Mouse (Mus musculus) kidney, postnatal 25 days (tissue): ENCODE data around the gene Pbld1.

Source experiments
- DNase-seq, 2 experiments: peaks; one replicate each; pipeline ENCODE4 v3.0.0; 2021; ENCODE audit warnings: mixed read lengths in 2 of 2

Gene Pbld1

DNA sequence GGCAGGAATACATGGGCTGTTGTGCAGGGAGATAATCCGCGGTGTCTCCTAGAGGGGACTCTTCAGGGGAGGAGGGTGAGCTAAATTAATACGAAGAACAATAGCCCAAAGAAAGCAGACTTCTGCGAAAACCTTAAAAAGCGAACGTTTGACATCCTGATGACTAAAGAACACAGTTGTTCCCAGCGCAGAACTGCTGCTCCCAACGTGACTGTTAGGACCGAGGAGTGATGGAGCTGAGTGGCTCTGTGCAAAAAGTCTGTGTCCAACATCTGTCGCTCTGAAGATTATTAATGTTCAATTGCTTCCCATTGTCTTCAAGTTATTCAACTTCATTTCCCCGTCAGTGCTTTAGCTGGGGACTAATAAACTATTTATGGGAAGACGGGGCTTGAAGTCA, 38.2 kb downstream of the Pbld1 start:
- DNase-seq: no peak

- DNase-seq: no peak
These were observed 39.6 kb downstream of the Pbld1 start, which contains the start of gene Atoh7 for GRCm38 (mm10) chr10:63099521-63099920. Gene Atoh7, plus strand, starts transcription at chr10:63099651.

DNA sequence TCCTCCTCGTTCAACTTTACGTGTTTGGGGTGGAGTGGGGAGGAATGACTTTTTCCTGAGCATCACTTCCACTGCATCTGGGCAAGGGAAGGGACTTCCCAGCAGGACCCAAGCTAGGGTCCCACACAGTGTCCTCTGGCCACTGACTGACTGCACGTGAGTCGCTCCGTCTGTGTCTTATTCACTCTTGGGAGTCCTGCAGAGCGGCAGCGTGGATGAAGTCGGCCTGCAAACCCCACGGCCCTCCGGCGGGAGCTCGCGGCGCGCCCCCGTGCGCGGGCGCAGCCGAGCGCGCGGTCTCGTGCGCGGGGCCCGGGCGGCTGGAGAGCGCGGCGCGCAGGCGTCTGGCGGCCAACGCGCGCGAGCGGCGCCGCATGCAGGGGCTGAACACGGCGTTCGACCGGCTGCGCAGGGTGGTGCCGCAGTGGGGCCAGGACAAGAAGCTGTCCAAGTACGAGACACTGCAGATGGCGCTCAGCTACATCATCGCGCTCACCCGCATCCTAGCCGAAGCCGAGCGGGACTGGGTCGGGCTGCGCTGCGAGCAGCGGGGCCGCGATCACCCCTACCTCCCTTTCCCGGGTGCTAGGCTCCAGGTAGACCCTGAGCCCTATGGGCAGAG, 40.1 kb downstream of the Pbld1 start:
- DNase-seq: peak; percentile 17 to 54

DNA sequence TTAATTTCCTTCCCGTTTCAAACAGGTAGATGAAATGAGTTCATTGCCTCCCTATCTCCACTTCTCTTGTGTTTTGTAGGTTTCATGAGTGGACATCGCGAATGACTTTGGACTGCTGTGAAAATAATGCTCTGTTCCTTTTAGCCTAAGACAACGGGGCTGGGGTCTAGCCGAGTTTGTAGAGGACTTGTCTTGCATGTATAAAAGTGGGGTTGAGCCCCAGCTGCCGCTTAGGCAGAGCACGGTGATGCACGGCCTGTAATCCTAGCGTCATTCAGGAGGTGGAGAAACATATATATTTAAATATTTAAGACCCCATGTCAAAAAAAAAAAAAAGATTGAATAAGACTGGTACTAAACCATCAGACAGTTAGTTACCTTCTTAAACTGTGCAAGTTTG, 40.7 kb downstream of the Pbld1 start:
- no peak for DNase-seq

- peak in 1 of 2 experiments; percentile 34 for DNase-seq
These were observed 53.2 kb downstream of the Pbld1 start for GRCm38 (mm10) chr10:63113027-63113604.

GRCm38 (mm10) chr10:63113716-63114360, 53.9 kb downstream of the Pbld1 start:
- DNase-seq: peak in 1 of 2 experiments; percentile 7

- DNase-seq: no peak
These were observed 55.9 kb downstream of the Pbld1 start for GRCm38 (mm10) chr10:63115881-63116280.

GRCm38 (mm10) chr10:63116376-63116775, 56.4 kb downstream of the Pbld1 start:
- DNase-seq: no peak

DNA sequence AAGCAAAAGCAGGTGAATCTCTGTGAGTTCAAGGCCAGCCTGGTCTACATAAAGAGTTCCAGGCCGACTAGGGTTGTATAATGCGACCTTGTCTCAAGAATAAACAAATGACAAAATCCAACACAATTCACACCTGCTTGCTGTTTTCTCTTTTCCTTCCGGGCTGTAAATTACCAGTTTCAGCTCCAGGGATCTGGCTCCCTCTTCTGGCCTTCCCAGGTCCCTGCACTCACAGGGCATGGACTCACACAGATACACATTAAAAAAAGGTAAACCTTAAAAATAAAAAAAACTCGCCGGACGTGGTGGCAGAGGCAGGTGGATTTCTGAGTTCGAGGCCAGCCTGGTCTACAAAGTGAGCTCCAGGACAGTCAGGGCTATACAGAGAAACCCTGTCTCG, 57.6 kb downstream of the Pbld1 start:
- DNase-seq: no peak

DNA sequence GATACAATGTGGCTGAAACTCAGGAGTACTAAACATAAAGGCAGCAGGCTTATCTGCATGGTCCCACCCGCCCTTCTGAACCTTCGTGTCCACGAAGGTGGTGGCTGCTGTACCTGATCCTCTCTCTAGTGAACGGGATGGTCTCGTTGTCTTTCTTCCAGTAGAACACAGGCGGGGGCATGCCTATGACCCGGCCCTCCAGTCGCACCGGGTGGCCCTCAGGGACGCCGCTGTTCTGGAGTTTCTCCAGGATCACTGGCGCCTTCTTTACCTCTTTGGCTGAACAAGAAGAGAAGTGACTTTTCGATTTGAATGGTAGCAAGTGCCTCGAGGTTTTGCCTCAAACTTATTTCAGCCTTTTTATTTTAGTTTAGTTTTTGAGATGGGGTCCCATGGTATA, 60.0 kb downstream of the Pbld1 start:
- DNase-seq: no peak

DNA sequence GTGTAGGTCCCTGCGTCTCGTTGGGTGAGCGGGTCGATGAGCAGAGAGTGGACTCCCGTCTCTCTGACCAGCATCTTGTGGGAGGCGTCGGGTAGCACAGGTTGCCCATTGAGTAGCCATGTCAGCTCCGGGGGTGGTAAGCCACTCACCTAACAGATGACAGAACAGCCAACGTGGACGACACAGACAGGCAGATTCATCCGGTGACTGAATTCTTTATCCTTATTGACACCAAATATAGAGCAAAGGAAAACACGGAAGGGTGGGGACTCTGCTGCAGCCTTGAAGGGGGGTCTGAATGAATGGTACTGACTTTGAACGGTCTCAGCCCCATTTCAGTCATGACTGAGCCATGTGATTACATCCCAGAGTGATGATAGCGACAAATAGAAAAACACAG, 62.0 kb downstream of the Pbld1 start:
- DNase-seq: no peak

DNA sequence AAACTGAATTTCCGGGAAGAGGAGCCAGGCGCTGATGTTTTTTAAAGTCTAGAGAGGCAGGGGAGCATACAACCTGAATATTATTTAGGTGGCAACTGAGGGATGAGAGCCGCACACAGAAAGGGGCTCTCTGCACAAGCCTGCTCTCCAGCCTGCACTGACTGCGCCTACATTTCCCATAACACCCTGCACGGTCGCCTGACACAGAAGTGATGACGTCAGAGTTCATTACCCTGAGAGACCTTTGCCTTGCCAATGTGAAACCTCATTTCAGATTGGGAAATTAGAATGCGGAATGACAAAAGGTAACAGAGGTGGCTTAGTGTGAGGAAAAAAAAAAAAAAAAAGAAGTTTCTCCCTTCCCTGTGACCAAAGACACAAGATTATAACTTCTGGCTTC, 62.6 kb downstream of the Pbld1 start:
- peak; percentile 62 to 81 for DNase-seq

GRCm38 (mm10) chr10:63123141-63123540, 63.2 kb downstream of the Pbld1 start:
- DNase-seq: no peak

- no peak for DNase-seq
These were observed 64.1 kb downstream of the Pbld1 start for GRCm38 (mm10) chr10:63124016-63124415.

- DNase-seq: no peak
These were observed 65.4 kb downstream of the Pbld1 start for GRCm38 (mm10) chr10:63125343-63125742.

GRCm38 (mm10) chr10:63126116-63126515, 66.2 kb downstream of the Pbld1 start:
- no peak for DNase-seq

GRCm38 (mm10) chr10:63127156-63127555, 67.2 kb downstream of the Pbld1 start:
- no peak for DNase-seq
